Mouse (Mus musculus): Measurements from ENCODE around the gene Sec63. TPM values are rescaled to one million over a fixed set of nuclear protein-coding genes. Genes with fewer than 3 reads are reported as not detected.

Sec63 gene
- polyA plus RNA-seq, 1 experiment = 13.2 TPM

- no peak overlapping the region for H3K4me3 ChIP-seq (ENCODE audit: control insufficient read depth, insufficient read depth, low read length)
- H3K27ac ChIP-seq (ENCODE audit: control insufficient read depth, insufficient read depth, low read length) = no peak overlapping the region
- DNase-seq = no peak
- H3K36me3 ChIP-seq (ENCODE audit: control insufficient read depth, insufficient read depth, low read length) = no peaks in the 10 kb centered on the region
- peaks cover 22% of the 10 kb centered on the region for H3K4me1 ChIP-seq (replicated peaks; ENCODE audit: control insufficient read depth, insufficient read depth, low read length)
- no peak for TF ChIP-seq CTCF (IDR thresholded peaks at IDR 0.05; ENCODE audit: borderline replicate concordance, control insufficient read depth, extremely low read depth, insufficient read depth, low read length, poor library complexity)
- no peak for TF ChIP-seq POLR2A (IDR thresholded peaks at IDR 0.05; ENCODE audit: control insufficient read depth, extremely low read depth, insufficient read depth, low read length, poor library complexity)
- 98% methylated on average over 7 of the region's 7 CpGs for WGBS
- no peaks in the 10 kb centered on the region for H3K27me3 ChIP-seq (ENCODE audit: control insufficient read depth, insufficient read depth, low read length)
Measured at GRCm38 (mm10) chr10:42873077-42873595, 111.8 kb downstream of the Sec63 start.

DNA sequence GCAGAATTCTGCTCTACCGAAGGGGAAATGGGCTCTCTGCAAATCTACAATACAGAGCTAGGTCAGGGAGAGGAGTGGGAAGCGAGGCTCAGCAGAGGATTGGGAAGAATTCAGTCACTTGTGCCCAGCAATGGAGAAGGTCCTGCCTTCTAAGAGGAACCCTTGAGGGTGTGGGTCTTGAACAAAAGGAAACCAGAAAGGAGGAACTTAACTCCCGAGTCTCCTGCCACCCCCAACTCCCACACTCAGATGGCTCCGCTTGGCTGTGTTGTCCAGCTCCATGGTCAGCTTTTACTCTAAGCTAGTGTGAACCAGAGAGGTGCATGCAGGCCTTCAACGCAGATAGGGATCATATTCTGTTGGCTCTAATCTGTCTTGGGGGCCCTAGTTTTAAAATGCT is 114.9 kb downstream of the Sec63 start:
- peaks cover 6% of the 10 kb centered on the region for H3K4me1 ChIP-seq (replicated peaks; ENCODE audit: control insufficient read depth, insufficient read depth, low read length)
- no peaks in the 10 kb centered on the region for H3K36me3 ChIP-seq (ENCODE audit: control insufficient read depth, insufficient read depth, low read length)
- no peak overlapping the region for H3K27ac ChIP-seq (ENCODE audit: control insufficient read depth, insufficient read depth, low read length)
- TF ChIP-seq POLR2A (IDR thresholded peaks at IDR 0.05; ENCODE audit: control insufficient read depth, extremely low read depth, insufficient read depth, low read length, poor library complexity) (no peak), CTCF (IDR thresholded peaks at IDR 0.05; ENCODE audit: borderline replicate concordance, control insufficient read depth, extremely low read depth, insufficient read depth, low read length, poor library complexity) (no peak)
- 55% methylated on average over 5 of the region's 5 CpGs for WGBS
- H3K27me3 ChIP-seq (ENCODE audit: control insufficient read depth, insufficient read depth, low read length) = no peaks in the 10 kb centered on the region
- DNase-seq = no peak
- H3K4me3 ChIP-seq (ENCODE audit: control insufficient read depth, insufficient read depth, low read length) = no peak overlapping the region

GRCm38 (mm10) chr10:42879269-42879681 is 118.0 kb downstream of the Sec63 start:
- WGBS = 97% methylated on average over 5 of the region's 5 CpGs

DNA sequence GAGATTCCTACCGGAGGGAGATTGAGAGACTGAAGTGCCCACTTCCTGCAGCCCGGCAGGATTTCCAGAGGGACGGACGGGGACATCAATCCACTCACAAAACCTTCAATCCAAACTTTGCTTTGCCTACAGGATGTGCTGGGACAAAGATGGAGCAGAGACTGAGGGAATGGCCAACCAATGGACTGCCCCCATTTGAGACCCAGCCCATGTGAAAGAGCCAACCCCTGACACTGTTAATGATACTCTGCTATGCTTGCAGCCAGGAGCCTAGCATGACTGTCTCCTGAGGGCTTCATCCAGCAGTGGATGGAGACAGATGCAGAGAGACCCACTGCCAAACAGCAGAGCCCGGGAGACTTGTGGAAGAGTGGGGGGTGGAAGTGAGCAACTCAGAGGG is 118.4 kb downstream of the Sec63 start:
- peaks cover 6% of the 10 kb centered on the region for H3K4me1 ChIP-seq (replicated peaks; ENCODE audit: control insufficient read depth, insufficient read depth, low read length)
- H3K27me3 ChIP-seq (ENCODE audit: control insufficient read depth, insufficient read depth, low read length) = no peaks in the 10 kb centered on the region
- no peak overlapping the region for H3K27ac ChIP-seq (ENCODE audit: control insufficient read depth, insufficient read depth, low read length)
- H3K4me3 ChIP-seq (ENCODE audit: control insufficient read depth, insufficient read depth, low read length) = no peak overlapping the region
- 95% methylated on average over 5 of the region's 5 CpGs for WGBS
- TF ChIP-seq POLR2A (IDR thresholded peaks at IDR 0.05; ENCODE audit: control insufficient read depth, extremely low read depth, insufficient read depth, low read length, poor library complexity) (no peak), CTCF (IDR thresholded peaks at IDR 0.05; ENCODE audit: borderline replicate concordance, control insufficient read depth, extremely low read depth, insufficient read depth, low read length, poor library complexity) (no peak)
- DNase-seq = no peak
- H3K36me3 ChIP-seq (ENCODE audit: control insufficient read depth, insufficient read depth, low read length) = no peaks in the 10 kb centered on the region

More at GRCm38 (mm10) chr10:42879269-42879681, 118.0 kb downstream of the Sec63 start:
- H3K27ac ChIP-seq (ENCODE audit: control insufficient read depth, insufficient read depth, low read length) = no peak overlapping the region
- no peak overlapping the region for H3K4me3 ChIP-seq (ENCODE audit: control insufficient read depth, insufficient read depth, low read length)
- H3K27me3 ChIP-seq (ENCODE audit: control insufficient read depth, insufficient read depth, low read length) = no peaks in the 10 kb centered on the region
- TF ChIP-seq POLR2A (IDR thresholded peaks at IDR 0.05; ENCODE audit: control insufficient read depth, extremely low read depth, insufficient read depth, low read length, poor library complexity) (no peak), CTCF (IDR thresholded peaks at IDR 0.05; ENCODE audit: borderline replicate concordance, control insufficient read depth, extremely low read depth, insufficient read depth, low read length, poor library complexity) (no peak)
- H3K4me1 ChIP-seq (replicated peaks; ENCODE audit: control insufficient read depth, insufficient read depth, low read length) = peaks cover 6% of the 10 kb centered on the region
- DNase-seq = no peak
- no peaks in the 10 kb centered on the region for H3K36me3 ChIP-seq (ENCODE audit: control insufficient read depth, insufficient read depth, low read length)

Other genes with a start within 250 kb of the Sec63 start
- not detected in 2 replicates for gene Nr2e1, start 177.9 kb upstream of the Sec63 start, polyA plus RNA-seq (2012; rRNA removed)
- gene Ostm1, start 177.7 kb upstream of the Sec63 start, polyA plus RNA-seq (2012; rRNA removed) = 63.0 and 69.4 TPM in 2 replicates
- gene Scml4, start 98.9 kb downstream of the Sec63 start, polyA plus RNA-seq (2012; rRNA removed) = 32.9 and 42.5 TPM in 2 replicates

Data from thymus, adult 2 months (tissue).